Mouse (Mus musculus) cerebellum, adult 2 months (tissue): ENCODE data around the gene Scnn1g. TPM values are rescaled to one million over a fixed set of nuclear protein-coding genes. Genes with fewer than 3 reads are reported as not detected.

Experiments
- DNase-seq, 2 experiments: peaks; one replicate each; pipeline ENCODE4 v3.0.0; 2021
- H3K27ac ChIP-seq: fragments of 200-500 bp; 2 replicates; pipeline ENCODE4 v1.5.1; 2012; ENCODE audit warnings: low read length, control low read depth, inconsistent platforms; ENCODE audit not compliant: insufficient read depth
- H3K27me3 ChIP-seq: fragments of 200-500 bp; 2 replicates; pipeline ENCODE4 v1.6.1; 2012; ENCODE audit warnings: inconsistent platforms, mild to moderate bottlenecking, low read length, moderate library complexity; ENCODE audit not compliant: control insufficient read depth, insufficient read depth
- H3K4me1 ChIP-seq: fragments of 200-500 bp; 2 replicates; pipeline ENCODE4 v1.6.1; 2011; ENCODE audit warnings: low read length; ENCODE audit not compliant: control insufficient read depth, insufficient read depth
- H3K4me3 ChIP-seq: fragments of 200-500 bp; replicated peaks from 2 replicates; pipeline ENCODE3; 2011; ENCODE audit warnings: mild to moderate bottlenecking, low read depth, low read length, control low read depth; ENCODE audit not compliant: insufficient read depth
- CTCF ChIP-seq: fragments of 200-500 bp; IDR thresholded peaks from 2 replicates; pipeline ENCODE4 v1.5.1; 2011; ENCODE audit warnings: low read depth, mild to moderate bottlenecking, control low read depth, low read length, moderate library complexity, borderline replicate concordance; ENCODE audit not compliant: insufficient read depth
- POLR2A ChIP-seq: fragments of 200-500 bp; IDR thresholded peaks from 2 replicates; pipeline ENCODE4 v1.6.1; 2011; ENCODE audit warnings: low read length, control low read depth, borderline replicate concordance; ENCODE audit not compliant: insufficient read depth
- WGBS: fragments of 180-500 bp; shearing (Covaris S2); methylation state at CpG from one replicate; pipeline ENCODE4 v1.1.7; 2018; 5-methylcytosine and 5-hydroxymethylcytosine counted together
- polyA plus RNA-seq: library from polyadenylated mRNA; depleted of rRNA; stranded (reverse); fragments of >200 nt; gene quantifications from 2 replicates; pipeline ENCODE4 v1.2.3, GENCODE M21; 2012; rRNA removed

The Scnn1g gene
- polyA plus RNA-seq, 1 experiment, result 2.7 TPM

DNA sequence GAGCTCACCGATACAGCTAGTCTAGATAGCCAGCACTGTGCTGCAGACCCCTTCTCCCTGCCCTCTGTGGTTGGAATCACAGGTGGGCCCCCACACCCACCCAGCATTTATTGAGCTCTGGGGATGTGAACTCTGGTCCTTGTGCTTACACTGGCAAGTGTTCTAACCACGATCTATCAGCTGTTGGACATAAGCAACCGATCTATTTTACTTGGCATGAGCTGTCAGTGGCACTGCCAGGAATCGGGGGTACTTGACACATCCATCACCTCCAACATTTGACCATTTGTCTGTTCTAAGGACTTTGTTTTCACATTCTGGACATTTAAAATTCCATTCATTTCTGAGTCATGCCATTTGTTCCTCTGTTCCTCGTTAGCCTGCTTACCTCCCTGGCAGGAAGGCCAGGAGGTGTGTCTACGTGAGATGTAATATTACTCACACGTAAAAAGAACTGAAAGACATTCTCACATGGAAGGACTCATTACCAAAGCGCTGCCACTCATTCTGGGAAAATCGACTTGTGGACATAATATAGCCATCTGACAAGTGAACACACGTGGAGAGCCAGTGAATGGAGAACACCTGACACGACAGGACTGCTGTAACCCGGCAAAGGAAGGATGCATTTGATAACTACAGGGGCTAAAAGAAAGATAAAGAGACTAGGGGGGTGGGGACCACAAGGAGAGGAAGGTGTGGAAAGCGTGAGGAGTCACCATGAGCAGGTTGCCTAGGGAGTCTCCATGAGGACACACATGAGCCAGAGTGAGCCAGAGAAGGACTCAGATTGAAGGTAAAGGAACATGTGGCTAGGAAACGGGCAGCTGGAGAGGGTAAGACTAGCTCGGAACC, 73.7 kb downstream of the Scnn1g start:
- TF ChIP-seq POLR2A, result no peak
- TF ChIP-seq CTCF, result no peak
- H3K4me3 ChIP-seq, result no peak overlapping the region
- H3K27me3 ChIP-seq, result no peaks in the 10 kb centered on the region
- DNase-seq, result no peak
- 71% methylated on average over 15 of the region's 15 CpGs for WGBS
- H3K4me1 ChIP-seq, result no peaks in the 10 kb centered on the region
- H3K27ac ChIP-seq, result no peak overlapping the region

Other genes starting within 250 kb of the Scnn1g start
- 26.0 and 28.4 TPM in 2 replicates for gene Usp31, start 27.2 kb upstream of the Scnn1g start, polyA plus RNA-seq
- gene Scnn1b, start 130.6 kb downstream of the Scnn1g start, polyA plus RNA-seq, result 1.3 and 1.5 TPM in 2 replicates
- 32.3 and 32.6 TPM in 2 replicates for gene Cog7, start 247.2 kb downstream of the Scnn1g start, polyA plus RNA-seq